Mouse (Mus musculus) limb, embryonic 14.5 days (tissue): ENCODE measurements at regions not wholly inside any gene's neighbourhood (a gene's known extent, or its start where the extent isn't known, plus 50 kb on each side); places are given as distances from the start of the nearest gene placed in this dataset.
"Not testable (repeated sequence)": the region's sequence is repeated elsewhere in the genome, so short reads cannot be mapped to it uniquely, and the experiment has no call there.

Source experiments
- ATAC-seq: fragments of 200-750 bp; cut with Nextera tagmentation; 2 replicates; pipeline ENCODE4 v1.8.0; 2017; ENCODE audit warnings: low read depth, moderate number of reproducible peaks, moderate TSS enrichment; ENCODE audit not compliant: low FRiP score
- DNase-seq: peaks from one replicate; pipeline ENCODE4 v3.0.0-alpha.2; 2015; ENCODE audit warnings: low spot score
- H3K27ac ChIP-seq: fragments of 300-500 bp; sonication (generic); replicated peaks from 2 replicates; pipeline ENCODE4 v1.5.1; 2014; ENCODE audit warnings: low read depth, mild to moderate bottlenecking, low read length, moderate library complexity, mixed read lengths
- H3K27me3 ChIP-seq: fragments of 300-500 bp; sonication (generic); 2 replicates; pipeline ENCODE4 v1.6.1; 2014; ENCODE audit warnings: low read length, mixed read lengths; ENCODE audit not compliant: control insufficient read depth, insufficient read depth
- H3K36me3 ChIP-seq: fragments of 300-500 bp; sonication (generic); 2 replicates; pipeline ENCODE4 v1.6.1; 2014; ENCODE audit warnings: mild to moderate bottlenecking, low read length, moderate library complexity, mixed read lengths; ENCODE audit not compliant: control insufficient read depth, insufficient read depth
- H3K4me1 ChIP-seq: fragments of 300-500 bp; sonication (generic); 2 replicates; pipeline ENCODE4 v1.6.1; 2014; ENCODE audit warnings: antibody characterized with exemption, low read length, mixed read lengths; ENCODE audit not compliant: control insufficient read depth, insufficient read depth
- H3K4me2 ChIP-seq: fragments of 300-500 bp; sonication (generic); replicated peaks from 2 replicates; pipeline ENCODE4 v1.6.1; 2014; ENCODE audit warnings: low read depth, mild to moderate bottlenecking, low read length, moderate library complexity; ENCODE audit not compliant: severe bottlenecking
- H3K4me3 ChIP-seq: fragments of 300-500 bp; sonication (generic); replicated peaks from 2 replicates; pipeline ENCODE4 v1.5.1; 2014; ENCODE audit warnings: low read length
- H3K9ac ChIP-seq: fragments of 300-500 bp; sonication (generic); 2 replicates; pipeline ENCODE4 v1.6.1; 2014; ENCODE audit warnings: mild to moderate bottlenecking, low read depth, low read length, moderate library complexity; ENCODE audit not compliant: severe bottlenecking
- H3K9me3 ChIP-seq: fragments of 300-500 bp; sonication (generic); 2 replicates; pipeline ENCODE4 v1.6.1; 2016; ENCODE audit warnings: low read length; ENCODE audit not compliant: control insufficient read depth
- POLR2A ChIP-seq: fragments of 200-500 bp; IDR thresholded peaks from 2 replicates; pipeline ENCODE4 v1.8.0; 2012; ENCODE audit warnings: inconsistent platforms, mild to moderate bottlenecking, moderate library complexity, borderline replicate concordance; ENCODE audit not compliant: insufficient read depth, insufficient read length; ENCODE audit errors: extremely low read depth
- WGBS: fragments of 180-500 bp; shearing (Covaris S2); extraction: QIAGEN DNeasy Blood & Tissue Kit; methylation state at CpG from one replicate; pipeline ENCODE4 v1.1.7; 2014; 5-methylcytosine and 5-hydroxymethylcytosine counted together

DNA sequence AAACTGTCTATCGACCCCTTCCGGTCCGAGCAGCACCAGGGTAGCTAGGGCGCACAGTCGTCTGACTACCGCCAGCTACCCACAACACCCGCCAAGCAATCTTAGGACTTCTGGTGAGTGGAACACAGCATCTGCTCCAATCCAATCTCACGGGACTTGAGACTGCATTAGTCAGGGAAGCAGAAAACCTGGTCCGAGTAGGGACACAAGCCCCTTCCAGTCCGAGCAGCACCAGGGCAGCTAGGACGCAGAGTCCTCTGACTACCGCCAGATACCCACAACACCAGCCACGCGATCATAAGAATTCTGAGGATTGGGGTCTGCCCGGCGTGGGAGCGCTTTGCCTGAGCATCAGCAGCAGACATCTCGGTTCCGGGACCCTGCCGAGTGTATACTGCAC lies 79.6 kb downstream of the Gm10715 start:
- H3K36me3 ChIP-seq, H3K4me2 ChIP-seq, ATAC-seq, H3K4me1 ChIP-seq, H3K4me3 ChIP-seq, DNase-seq, H3K27me3 ChIP-seq, H3K9ac ChIP-seq, H3K27ac ChIP-seq: not testable (repeated sequence)
- H3K9me3 ChIP-seq, result peaks cover 13% of the 10 kb centered on the region
- 90% methylated on average over 20 of the region's 20 CpGs for WGBS

- no peaks in the 10 kb centered on the region for H3K27me3 ChIP-seq
- ATAC-seq, result no peak
- H3K27ac ChIP-seq, result no peak overlapping the region
- DNase-seq, result no peak
- H3K4me2 ChIP-seq, result no peak overlapping the region
- no peak overlapping the region for H3K9ac ChIP-seq
- H3K9me3 ChIP-seq, result peaks cover 16% of the 10 kb centered on the region; the same call in 1 of the 2 replicates
- H3K4me3 ChIP-seq, result no peak overlapping the region
- H3K36me3 ChIP-seq, result no peaks in the 10 kb centered on the region
- no peak for TF ChIP-seq POLR2A
- H3K4me1 ChIP-seq, result no peaks in the 10 kb centered on the region
Observed at GRCm38 (mm10) chr9:3161181-3161580, 124.5 kb downstream of the Gm10715 start.

DNA sequence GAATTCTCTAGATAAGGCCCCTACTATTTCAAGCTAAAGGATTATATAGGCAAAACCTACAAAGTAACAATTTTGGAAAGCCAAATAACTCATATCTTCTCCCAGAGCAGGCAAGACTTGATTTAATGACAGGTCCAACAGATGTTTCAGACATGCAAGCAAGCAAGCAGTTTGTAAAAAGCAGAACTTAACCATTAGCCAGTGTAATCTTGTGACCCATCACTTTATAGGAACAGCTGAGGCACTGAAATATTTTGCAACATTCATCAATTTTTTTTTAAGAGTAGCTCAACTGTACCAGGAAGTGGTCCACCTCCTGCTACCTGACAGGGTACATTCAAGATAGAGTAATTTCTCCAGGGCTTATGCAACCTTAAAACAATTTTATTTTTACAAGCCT lies 147.7 kb downstream of the Gm10715 start:
- Histone ChIP-seq H3K27ac (no peak overlapping the region), H3K27me3 (no peaks in the 10 kb centered on the region), H3K4me2 (no peak overlapping the region), H3K4me1 (no peaks in the 10 kb centered on the region), H3K9me3 (peaks cover 7% of the 10 kb centered on the region; the same call in 1 of the 2 replicates), H3K9ac (no peak overlapping the region), H3K36me3 (no peaks in the 10 kb centered on the region), H3K4me3 (no peak overlapping the region)
- ATAC-seq (no peak), DNase-seq (no peak)
- TF ChIP-seq POLR2A, result no peak

GRCm38 (mm10) chr9:3199151-3200018 lies 135.6 kb upstream of the Alkbh8 start:
- H3K4me1 ChIP-seq, result no peaks in the 10 kb centered on the region
- no peaks in the 10 kb centered on the region for H3K27me3 ChIP-seq
- ATAC-seq, result no peak
- H3K4me3 ChIP-seq, result no peak overlapping the region
- H3K27ac ChIP-seq, result no peak overlapping the region
- no peak for TF ChIP-seq POLR2A
- H3K36me3 ChIP-seq, result no peaks in the 10 kb centered on the region
- WGBS, result 40% methylated on average over 33 of the region's 33 CpGs
- H3K9ac ChIP-seq, result no peak overlapping the region
- H3K4me2 ChIP-seq, result no peak overlapping the region
- H3K9me3 ChIP-seq, result peaks cover 5% of the 10 kb centered on the region; the same call in 1 of the 2 replicates
- no peak for DNase-seq

DNA sequence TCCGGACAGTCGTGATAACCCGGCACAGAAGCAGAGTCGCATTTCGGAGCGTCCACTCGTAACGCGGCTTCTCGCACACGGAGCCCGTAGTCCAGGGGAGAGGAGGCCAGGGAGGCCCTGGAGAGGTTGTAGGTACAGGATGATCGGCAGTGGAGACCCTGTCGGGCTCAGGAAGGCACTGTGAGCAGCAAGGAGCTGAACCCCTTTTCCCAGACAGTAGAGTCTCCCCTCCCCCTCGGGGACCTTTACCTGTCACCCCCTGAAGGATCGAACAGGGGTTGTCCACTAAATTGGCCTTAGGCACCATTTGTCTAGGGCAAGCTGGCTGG lies 135.0 kb upstream of the Alkbh8 start:
- H3K4me3 ChIP-seq, H3K36me3 ChIP-seq, H3K4me2 ChIP-seq, H3K4me1 ChIP-seq, ATAC-seq, H3K27ac ChIP-seq, DNase-seq, H3K27me3 ChIP-seq, H3K9ac ChIP-seq, H3K9me3 ChIP-seq: not testable (repeated sequence)
- WGBS, result 57% methylated on average over 16 of the region's 16 CpGs

- H3K4me2 ChIP-seq, ATAC-seq, DNase-seq, H3K4me1 ChIP-seq, H3K9me3 ChIP-seq, H3K36me3 ChIP-seq, H3K27me3 ChIP-seq, H3K27ac ChIP-seq, H3K9ac ChIP-seq, H3K4me3 ChIP-seq: not testable (repeated sequence)
- WGBS, result 100% methylated on average over 1 of the region's 1 CpGs
Observed at GRCm38 (mm10) chr9:3208120-3208519, 126.8 kb upstream of the Alkbh8 start.
